Mouse (Mus musculus): ENCODE measurements around the gene Rpl3.

The Rpl3 gene

GRCm38 (mm10) chr15:80030399-80030798, 61.3 kb downstream of the Rpl3 start:
- DNase-seq, result no peak

GRCm38 (mm10) chr15:80028862-80029261, 62.8 kb downstream of the Rpl3 start:
- DNase-seq, result no peak
